Mouse (Mus musculus): ENCODE measurements at regions not wholly inside any gene's neighbourhood (a gene's known extent, or its start where the extent isn't known, plus 50 kb on each side); places are given as distances from the start of the nearest gene placed in this dataset.

DNA sequence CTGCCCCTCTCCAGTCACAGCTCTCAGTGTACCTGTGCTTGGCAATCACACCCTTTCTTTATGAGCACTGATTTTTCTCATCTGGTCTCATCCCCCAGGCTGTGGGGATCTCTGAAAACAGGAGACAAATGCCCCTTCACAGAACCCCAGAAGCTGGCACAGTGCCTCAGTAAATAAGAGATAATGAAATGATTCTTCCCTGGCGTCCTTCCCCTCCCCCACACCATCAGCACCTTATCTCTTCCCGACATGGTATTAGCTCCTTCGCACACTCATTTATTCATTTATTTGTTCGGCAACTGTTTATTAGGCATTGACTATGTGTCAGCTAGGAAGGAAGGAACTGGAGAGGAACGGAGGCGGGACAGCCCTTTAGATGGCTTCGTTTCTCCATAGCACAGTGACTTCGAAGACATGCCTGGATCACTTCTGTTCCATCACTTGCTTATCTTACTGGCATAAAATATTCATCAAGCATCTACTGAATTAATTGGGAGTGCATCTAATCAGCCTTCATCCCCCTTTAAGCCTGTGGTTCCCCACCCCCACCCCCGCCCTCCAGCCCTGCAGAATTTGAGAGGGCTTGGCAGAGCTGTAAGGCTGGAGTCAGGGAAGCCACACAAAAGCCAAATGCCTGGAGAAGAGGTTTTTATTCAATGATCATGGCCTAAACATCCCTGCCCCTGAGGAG is 51.6 kb upstream of the Tbc1d21 start:
- TF ChIP-seq POLR2A (IDR thresholded peaks at IDR 0.05; ENCODE audit: borderline replicate concordance, extremely low read depth, insufficient read depth, insufficient read length, poor library complexity, severe bottlenecking) (no peak), CTCF (IDR thresholded peaks at IDR 0.05; ENCODE audit: borderline replicate concordance, extremely low read depth, insufficient read depth, insufficient read length) (no peak)
- peak; percentile 78 for DNase-seq (ENCODE audit: low read depth)

DNA sequence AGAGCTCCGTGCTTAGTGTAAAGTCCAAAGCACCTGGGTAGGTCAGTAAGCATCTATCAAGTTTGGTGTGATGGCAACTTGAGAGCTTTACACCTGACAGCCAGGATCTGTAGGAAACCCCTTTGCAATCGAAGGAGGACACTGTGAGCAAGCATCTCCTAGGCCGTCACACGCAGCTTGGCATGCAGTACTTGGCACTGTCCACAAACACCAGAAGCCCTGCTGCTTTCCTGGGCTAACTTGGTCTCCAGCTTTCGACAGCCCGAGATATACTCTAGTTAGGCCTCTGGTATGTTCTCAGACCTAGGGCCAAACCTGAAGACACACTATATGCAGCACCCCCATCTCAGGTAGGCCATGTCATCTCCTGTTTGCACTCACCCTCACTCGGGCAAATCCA is 58.5 kb upstream of the Tbc1d21 start:
- no peak for DNase-seq (ENCODE audit: low read depth)
- no peak for TF ChIP-seq CTCF (IDR thresholded peaks at IDR 0.05; ENCODE audit: borderline replicate concordance, extremely low read depth, insufficient read depth, insufficient read length)
- no peak for TF ChIP-seq POLR2A (IDR thresholded peaks at IDR 0.05; ENCODE audit: borderline replicate concordance, extremely low read depth, insufficient read depth, insufficient read length, poor library complexity, severe bottlenecking)

DNA sequence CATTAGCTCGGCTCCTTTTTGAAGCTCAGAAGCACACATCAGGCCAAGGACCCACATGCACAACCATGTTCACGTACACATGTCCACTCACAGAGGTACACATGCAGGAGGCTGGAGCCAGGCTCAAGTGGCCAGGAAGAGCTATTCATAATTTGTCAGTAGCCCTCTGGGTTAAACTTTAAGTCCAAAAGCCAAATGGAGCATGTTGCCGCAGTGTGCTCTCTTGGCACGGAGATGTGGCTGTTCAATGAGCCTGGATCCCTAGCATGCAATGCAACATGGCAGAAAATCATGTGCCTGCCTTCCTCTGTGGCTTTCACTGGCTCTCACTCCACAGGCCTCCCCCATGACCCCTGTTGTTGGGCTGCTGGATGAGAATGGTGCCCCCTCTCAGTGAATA is 57.6 kb upstream of the Insyn1 start:
- TF ChIP-seq CTCF (IDR thresholded peaks at IDR 0.05; ENCODE audit: borderline replicate concordance, extremely low read depth, insufficient read depth, insufficient read length) (no peak), POLR2A (IDR thresholded peaks at IDR 0.05; ENCODE audit: borderline replicate concordance, extremely low read depth, insufficient read depth, insufficient read length, poor library complexity, severe bottlenecking) (no peak)
- no peak for DNase-seq (ENCODE audit: low read depth)

DNA sequence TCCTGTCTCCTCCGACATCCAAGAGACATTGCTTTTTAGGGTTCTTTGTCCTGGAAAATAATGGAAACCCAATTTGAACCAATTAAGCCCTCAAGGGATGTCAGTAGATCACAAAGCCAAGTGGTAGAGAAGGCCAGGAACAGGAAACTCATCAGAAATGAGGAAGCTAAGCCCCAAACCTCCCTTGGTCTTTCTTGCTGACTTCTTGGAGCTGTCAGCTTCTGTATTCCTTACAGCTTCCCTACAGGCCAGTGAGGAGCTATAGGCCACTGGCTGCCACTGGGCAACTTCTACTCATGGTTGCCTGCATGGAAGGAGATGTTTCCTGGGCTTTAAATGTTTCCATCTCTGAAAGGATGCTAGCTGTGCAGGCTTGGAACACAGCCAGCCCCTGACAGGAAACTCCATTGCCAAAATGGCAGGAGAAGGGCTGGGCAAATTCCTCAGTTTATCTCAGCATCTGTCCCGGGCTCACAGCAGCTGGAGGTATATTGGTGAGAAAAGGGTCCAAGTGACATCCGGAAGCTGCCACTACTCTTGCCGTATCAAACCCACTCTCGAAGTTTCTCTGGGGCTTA is 55.5 kb upstream of the Insyn1 start:
- TF ChIP-seq POLR2A (IDR thresholded peaks at IDR 0.05; ENCODE audit: borderline replicate concordance, extremely low read depth, insufficient read depth, insufficient read length, poor library complexity, severe bottlenecking) (no peak), CTCF (IDR thresholded peaks at IDR 0.05; ENCODE audit: borderline replicate concordance, extremely low read depth, insufficient read depth, insufficient read length) (no peak)
- DNase-seq (ENCODE audit: low read depth): no peak

DNA sequence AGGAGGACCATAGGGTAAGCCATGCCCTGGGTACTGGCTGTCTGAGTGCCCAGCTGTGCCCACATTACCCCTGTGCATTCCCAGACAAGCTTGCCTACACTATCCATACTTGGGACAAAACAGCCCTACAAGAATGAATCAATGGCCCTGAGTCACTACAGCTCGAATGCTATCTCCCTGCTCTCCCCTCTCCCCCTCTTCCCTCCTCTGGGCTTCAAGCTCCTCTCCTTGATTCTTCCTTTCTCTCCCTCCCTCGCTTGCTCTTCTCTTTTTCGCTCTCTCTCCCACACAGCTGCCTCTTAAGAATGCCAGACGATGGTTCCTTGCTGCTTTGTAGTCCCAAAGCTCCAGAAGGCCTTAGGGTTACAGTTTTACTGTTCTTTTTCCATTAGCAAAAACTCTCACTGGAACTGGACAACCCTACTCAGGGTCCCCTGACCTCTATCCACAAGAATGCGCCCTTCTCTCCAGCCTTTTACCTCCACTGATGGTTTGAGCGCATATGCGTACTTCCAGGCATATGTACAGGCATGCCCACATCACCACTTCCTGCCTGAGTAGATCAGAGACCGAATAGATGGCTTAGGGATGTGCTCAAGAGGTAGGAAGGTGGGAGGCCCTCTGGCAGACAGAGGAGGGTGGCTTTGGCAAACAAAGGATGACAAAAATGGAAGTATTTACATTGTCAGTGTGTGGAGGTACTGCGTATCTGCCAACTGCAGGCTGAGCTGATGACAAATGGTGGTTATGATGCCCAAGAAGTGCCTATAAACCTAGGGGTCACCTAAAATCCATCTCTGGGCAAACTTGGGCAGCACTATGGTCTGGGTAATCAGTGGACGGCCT is 51.9 kb upstream of the Insyn1 start:
- DNase-seq (ENCODE audit: low read depth): no peak
- TF ChIP-seq POLR2A (IDR thresholded peaks at IDR 0.05; ENCODE audit: borderline replicate concordance, extremely low read depth, insufficient read depth, insufficient read length, poor library complexity, severe bottlenecking) (no peak), CTCF (IDR thresholded peaks at IDR 0.05; ENCODE audit: borderline replicate concordance, extremely low read depth, insufficient read depth, insufficient read length) (no peak)

DNA sequence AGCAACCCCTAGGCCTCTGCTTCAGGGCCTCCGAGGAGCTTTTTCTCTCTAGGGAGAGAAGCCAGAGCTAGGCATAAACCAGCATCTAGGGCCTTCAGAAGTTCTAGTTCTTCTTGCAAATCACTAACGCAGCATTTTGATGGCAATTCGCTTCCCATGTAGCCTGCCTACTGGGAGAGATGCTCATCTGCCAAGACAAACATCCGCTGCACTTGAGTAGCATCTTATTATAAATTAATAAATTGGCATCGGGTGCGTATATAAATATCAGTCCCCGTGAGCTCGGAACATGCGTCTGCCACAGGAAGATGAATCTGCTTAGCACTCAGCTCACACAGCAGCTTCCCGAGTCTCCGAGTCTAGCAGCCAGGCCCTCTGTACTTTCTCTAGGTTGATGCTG is 50.9 kb upstream of the Insyn1 start:
- no peak for TF ChIP-seq POLR2A (IDR thresholded peaks at IDR 0.05; ENCODE audit: borderline replicate concordance, extremely low read depth, insufficient read depth, insufficient read length, poor library complexity, severe bottlenecking)
- TF ChIP-seq CTCF (IDR thresholded peaks at IDR 0.05; ENCODE audit: borderline replicate concordance, extremely low read depth, insufficient read depth, insufficient read length): no peak
- peak; percentile 64 for DNase-seq (ENCODE audit: low read depth)

DNA sequence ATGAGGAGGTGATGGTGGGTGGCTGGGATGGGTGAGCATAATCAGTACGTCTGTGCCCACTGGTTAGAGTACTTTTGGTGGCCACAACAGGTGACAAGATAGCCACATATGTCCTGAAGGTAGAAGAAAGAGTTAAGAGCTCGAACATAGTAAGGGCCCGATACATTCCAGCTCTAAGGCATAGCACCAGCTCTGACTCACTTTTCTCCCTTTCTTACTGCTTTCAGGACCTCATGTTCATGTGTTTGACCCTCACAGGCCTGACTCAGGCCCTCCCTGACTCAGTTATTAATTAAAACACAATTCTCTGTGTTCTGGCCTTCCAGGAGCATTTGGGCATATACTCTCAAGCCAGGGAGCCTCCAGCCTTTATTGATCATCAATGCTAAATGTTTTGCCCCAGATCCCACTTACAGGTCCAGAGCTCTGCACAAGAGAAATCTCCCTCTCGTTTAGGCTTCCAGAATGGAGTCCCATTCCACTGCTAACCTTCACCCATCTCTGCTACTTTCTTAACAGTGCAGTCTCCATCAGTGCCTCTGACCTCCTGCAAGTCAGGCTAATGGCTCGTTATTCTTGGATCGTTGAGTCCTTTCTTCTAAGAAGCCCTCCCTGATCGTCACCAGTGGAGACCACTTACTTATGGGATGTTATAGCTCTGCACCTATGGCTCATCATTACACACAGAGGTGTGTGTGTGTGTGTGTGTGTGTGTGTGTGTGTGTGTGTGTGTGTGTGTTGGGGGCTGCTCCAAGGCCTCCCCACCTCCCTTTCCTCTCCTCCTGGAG is 50.1 kb upstream of the Insyn1 start:
- no peak for DNase-seq (ENCODE audit: low read depth)
- TF ChIP-seq POLR2A (IDR thresholded peaks at IDR 0.05; ENCODE audit: borderline replicate concordance, extremely low read depth, insufficient read depth, insufficient read length, poor library complexity, severe bottlenecking): no peak
- no peak for TF ChIP-seq CTCF (IDR thresholded peaks at IDR 0.05; ENCODE audit: borderline replicate concordance, extremely low read depth, insufficient read depth, insufficient read length)

All from brain, embryonic 14.5 days (tissue).